Mouse (Mus musculus): ENCODE results near the gene Clip2.
A peak's percentile ranks its signal among the peaks of the same experiment; 100 is the strongest.
"Not testable (repeated sequence)": the region's sequence is repeated elsewhere in the genome, so short reads cannot be mapped to it uniquely, and the experiment has no call there.

Clip2 gene

DNA sequence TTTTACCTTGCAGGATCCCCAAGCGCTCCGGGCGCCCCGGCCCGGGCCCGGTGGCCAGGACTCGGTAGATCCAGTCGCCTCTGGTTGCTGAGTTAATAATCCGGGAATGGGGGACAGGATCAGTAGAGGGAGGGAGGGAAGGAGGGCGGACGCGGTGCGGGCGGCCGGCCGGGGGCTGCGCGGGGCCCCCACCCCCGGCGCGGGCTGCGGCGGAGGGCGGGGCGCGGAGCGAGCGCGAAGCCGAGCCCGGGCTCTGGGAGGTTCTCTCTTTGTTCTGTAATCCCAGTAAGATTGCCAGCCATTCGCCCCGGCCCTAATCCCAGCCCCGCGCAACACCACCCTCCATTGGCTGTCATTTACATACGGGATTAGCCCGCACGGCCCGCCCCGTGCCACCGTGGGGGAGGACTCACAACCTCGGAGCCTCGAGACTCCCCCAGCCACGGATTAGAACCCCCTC lies 95.7 kb downstream of the Clip2 start, which contains the start of gene Gtf2ird1:
Gtf2ird1 (minus strand) TSS at position 214 of the 460 bp plus-strand sequence.
- DNase-seq: peak; percentile 82 to 93

DNA sequence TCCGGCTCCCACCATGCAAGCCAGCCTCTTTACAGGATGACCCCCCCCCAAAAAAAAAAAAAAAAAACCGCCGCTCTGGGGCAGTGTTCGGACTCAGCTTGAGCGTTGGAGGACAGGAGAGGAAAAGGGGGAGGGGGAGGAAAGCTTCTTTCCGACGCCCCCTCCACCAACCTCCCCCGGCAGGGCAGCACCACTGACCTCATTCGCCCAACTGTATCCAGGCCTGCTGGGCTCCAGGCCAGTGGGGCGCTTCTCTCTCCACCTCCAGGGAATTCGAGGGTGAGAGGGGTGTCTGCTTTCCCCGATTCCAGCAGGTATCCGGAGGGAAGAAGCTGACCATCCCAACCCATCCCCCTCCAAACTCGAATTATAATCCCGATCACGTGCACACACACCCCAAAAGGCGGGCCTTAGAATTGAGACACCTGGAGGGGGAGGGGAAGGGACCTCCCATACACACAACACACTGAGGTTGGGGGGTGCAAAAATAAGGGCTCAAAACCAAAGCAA lies 96.3 kb downstream of the Clip2 start:
- DNase-seq: peak; percentile 62 to 76

DNA sequence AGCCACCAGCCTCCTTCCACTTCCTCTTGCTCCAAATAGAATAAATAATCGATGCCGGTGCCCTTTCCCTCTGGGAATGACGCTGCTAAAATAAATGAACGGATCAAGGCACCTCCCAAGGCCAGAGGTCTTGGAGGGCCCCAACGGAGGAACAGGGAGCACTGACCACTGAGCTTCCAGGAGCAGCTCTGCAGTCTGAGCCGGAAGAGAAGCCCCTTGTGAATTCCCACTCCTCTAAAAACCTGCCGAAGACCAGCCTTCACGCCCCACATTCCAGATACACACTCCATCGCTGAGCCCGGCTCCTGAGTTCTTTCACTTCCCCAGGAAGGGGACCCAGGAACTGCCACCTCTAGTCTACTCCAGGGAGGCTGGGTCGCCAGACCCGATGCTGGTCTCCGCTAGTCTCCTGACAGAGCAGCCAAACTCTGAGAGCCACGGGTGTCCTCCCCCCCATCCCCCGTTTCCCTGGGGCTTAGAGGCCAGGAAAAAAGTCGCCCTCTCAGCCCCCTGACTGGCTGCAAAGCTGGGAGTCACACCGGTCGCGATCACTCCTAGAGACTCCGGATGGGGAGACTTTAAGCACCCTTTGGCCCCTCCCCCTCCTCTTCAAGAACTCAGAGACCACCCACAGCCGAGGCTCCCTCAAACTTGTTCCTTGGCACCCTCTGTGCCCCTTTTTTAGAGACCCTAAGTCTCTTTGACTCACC lies 96.9 kb downstream of the Clip2 start:
- DNase-seq: peak; percentile 37 to 47

DNA sequence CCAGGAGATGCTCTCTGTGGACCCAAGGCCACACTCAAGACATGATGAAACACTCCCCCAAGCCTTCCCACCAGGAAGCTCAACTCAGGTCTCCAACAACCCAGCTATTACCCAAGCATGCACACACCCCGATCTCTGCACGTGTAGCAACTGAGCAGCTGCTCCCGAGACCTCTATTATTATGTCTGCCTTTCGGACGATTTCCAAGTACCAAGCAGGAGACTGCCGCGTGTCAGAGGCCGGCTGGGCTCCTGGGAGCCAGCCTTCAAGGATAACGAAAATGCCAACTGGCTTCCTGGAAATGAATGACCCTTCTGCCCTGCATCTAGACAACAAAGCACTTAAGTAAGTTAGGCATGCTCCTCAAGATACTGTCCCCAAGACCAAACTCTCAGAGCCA lies 97.8 kb downstream of the Clip2 start:
- DNase-seq: peak in 1 of 2 experiments; percentile 32

DNA sequence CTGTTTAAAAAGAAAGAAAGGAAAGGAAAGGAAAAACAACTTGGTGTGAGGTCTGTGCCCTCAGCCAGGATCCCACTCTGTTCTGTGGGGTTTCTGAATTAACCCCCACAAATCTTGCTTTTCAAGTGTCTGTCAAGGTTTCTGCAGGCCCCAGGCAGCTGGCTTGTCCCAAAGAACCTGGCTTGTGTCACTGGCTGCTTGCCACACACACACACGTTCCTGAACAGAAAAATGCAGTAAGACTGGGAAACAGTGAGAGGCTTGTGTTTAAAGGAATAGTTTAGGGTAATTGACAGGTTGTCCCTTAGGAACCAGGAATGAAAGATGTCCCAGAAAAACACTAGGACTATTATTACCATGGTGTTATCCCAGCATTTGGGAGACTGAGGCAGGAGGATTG lies 98.7 kb downstream of the Clip2 start:
- no peak for DNase-seq

DNA sequence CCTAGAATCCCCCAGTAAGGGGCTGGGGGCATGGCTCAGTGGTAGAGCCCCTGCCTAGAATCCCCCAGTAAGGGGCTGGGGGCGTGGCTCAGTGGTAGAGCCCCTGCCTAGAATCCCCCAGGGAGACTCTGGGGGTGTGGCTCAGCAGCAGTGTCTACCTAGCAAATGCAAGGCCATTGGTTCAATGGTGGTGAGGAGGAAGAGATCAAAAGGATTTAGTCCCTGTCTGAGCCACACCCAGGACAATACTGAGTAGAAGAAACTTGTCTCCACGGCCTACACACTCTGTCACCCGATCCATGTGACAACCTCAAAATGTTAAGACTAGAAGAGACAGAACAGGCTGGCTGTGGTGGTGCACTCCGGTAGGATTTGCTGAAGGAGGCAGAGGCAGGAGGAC lies 105.5 kb downstream of the Clip2 start:
- DNase-seq: not testable (repeated sequence)

DNA sequence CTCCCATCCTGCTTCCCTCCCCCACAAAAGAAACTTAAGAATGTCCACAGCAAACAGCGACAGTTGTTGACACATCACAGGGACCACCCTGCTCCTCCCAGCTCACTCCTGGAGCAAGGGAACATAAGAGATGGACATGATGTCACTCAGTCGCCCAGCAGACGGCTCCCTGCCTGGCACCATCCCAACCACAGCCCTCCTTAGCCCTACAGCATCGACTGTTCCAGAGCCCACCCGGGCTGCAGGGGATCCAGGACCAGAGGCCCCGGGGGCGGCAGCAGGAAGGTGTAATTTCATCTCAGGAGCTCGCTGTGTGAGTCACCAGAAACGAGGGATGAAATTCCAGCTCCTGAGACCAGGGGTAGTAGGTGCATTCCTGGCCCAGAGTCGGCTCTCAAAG lies 106.3 kb downstream of the Clip2 start:
- no peak for DNase-seq

DNA sequence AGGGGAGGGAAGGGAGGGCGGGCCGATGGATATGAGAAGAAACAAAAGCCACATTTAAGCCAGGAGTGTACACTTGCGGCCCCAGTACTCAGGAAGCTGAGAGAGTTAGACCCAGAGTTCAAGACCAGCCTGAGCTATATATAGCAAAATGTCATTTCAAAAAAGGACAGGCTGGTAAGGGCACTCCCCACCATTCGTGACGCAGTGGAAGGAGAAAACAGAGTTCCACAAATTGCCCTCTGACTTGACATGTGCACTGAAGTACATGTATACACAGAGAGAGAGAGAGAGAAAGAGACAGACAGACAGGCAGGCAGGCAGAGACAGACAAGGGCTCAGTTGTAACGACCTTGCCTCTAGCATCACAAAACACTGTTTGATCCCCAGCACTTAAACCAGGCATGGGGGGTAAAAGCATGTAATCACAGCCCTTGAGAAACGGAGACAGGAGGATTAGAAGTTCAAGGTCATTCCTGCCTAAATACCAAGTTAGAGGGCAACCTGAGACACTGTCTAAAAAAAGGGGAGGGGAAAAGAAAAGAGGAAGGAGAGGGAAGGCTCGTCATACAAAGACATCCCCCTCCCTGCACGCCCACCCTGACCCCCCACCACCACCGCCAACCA lies 106.9 kb downstream of the Clip2 start:
- DNase-seq: no peak

DNA sequence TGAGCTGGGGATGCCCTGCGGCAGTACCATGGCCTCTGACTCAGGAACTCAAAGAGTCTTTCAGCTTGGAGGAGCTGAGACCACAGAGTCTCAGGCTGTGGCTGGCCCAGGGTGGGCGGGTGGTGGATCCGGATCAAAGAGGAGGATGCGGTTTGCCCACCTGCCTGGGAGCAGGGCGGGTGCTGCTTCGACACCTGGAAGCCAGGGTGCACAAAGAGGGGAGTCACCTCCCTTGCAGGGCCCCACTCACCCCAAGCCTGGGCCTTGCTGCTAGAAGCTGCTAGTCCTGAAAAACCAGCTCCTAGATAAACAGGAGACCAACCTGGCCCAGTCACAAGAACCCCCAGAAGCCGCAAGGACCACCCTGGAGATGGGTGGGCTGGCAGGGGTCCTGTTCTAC lies 107.8 kb downstream of the Clip2 start:
- no peak for DNase-seq

DNA sequence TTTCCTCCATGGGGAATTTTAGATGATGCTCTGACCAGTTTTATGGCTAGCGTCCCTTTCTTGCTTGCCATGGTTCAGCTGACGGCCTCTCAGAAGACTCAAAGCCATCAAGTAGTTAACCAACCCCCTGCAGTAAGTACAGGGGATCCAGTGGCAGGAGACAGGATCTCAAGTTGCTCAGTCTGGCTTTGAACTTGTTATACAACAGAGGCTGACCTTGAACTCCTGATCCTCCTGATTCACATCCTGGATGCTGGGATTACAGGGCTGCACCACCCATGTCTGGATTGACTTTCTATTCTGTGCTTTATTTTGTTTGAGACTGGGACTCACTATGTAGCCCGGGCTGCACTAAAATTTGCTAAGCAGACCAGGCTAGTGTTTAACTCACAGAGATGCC lies 110.2 kb downstream of the Clip2 start:
- no peak for DNase-seq

DNA sequence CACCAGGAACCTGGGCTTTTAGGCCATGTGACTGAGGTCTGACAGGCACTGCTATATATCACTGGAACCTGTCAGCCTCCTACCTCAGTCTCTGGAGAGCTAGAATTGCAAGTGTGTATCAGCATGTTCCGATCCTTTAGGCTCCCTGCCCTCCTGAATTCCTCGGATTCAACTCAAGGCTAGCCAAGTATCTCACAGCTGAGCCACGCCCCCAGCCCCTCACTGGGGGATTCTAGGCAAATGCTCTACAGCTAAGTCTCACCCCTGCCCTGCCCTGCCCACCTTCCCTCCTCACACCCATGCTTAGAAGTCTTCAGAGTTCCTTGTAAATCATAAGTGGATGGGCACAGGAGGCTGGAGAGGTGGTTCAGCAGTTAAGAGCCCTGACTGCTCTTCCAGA lies 111.1 kb downstream of the Clip2 start:
- no peak for DNase-seq

DNA sequence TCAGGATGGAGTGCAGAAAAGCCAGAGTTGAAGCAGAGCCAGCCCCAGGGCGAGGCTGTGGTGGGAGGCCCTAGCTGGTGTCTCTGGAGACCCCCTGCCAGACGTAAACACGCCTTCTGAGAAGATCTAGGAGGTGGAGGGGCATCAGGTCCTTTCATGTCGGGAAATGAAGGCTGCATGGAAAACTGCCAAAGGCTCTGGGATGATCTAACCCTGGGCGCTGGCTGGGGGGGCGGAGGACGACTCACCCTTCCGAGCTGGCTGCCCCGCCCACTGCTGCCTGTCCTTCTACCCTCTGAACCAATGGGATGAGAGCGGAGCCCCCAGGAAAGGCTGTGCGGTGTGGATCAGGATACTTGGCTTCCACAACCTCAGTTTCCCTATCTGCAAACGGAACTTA lies 112.1 kb downstream of the Clip2 start:
- peak; percentile 65 to 74 for DNase-seq

DNA sequence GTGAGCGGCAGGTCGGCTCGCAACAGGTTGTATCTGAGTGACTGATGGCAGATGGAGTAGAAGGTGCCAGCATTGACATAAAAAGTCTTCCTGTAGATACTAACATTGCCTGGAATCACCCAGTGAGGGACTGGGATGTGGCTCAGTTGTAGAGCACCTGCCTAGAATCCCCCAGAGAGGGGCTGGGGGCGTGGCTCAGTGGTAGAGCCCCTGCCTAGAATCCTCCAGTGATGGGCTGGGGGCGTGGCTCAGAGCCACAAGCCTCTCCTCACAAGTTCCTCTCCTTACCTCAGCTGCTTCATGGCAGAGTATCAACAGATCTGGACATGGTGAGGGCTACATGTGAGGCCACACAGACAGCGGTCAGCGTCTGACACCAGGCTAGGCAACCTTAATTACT lies 112.8 kb downstream of the Clip2 start:
- DNase-seq: no peak

Measured in kidney, postnatal 25 days (tissue).